Mouse (Mus musculus) cortical plate, adult 2 months (tissue): ENCODE data around the gene Ano2.

Experiments
- CTCF ChIP-seq: fragments of 200-500 bp; IDR thresholded peaks from 2 replicates; pipeline ENCODE4 v1.5.1; 2011; ENCODE audit warnings: mild to moderate bottlenecking, control low read depth, low read length; ENCODE audit not compliant: insufficient read depth; ENCODE audit errors: extremely low read depth
- POLR2A ChIP-seq: fragments of 200-500 bp; IDR thresholded peaks from 2 replicates; pipeline ENCODE4 v1.6.1; 2011; ENCODE audit warnings: mild to moderate bottlenecking, low read length, control low read depth; ENCODE audit not compliant: insufficient read depth; ENCODE audit errors: extremely low read depth

GRCm38 (mm10) chr6:125762851-125763519, 72.8 kb downstream of the Ano2 start:
- TF ChIP-seq CTCF (no peak), POLR2A (no peak)
